Mouse (Mus musculus) kidney, postnatal 36 days (tissue): ENCODE results near the gene 3110082J24Rik.
A peak's percentile ranks its signal among the peaks of the same experiment; 100 is the strongest.

ENCODE experiments used
- DNase-seq, 2 experiments: peaks; one replicate each; pipeline ENCODE4 v3.0.0; 2021 to 2022; ENCODE audit warnings: mixed read lengths in 2 of 2

Gene 3110082J24Rik

DNA sequence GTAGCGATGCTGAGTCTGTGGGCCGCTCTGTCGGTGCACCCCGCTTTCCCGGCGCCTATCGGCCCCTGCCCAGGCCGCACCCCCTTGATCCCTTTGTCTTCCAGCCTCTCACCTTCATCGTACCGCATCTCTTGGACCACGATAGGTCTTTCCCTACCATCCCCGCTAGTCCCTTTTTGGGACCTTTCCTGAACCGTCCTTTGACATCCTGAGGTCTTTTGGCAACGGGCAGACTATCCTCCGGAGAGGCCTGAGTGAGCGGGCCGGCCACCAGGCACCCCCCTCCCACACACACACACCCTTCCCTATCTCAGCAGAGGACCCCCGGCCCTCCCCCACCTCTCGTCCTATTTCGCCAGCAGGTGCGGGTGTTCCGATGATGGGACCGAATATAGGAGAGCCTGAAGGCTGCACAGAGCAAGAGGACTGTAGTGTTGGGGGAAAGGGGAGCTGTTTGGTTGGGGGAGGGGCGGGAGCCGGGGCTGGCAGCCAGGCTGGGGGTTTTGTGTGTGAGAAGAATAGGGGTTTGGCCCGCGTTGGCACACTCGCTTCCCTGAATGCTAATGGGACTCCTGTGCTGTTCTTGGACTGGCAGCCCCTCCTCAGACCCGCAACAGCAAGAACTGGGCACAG is at the start of gene 3110082J24Rik:
TSS of gene 3110082J24Rik (minus strand) at position 419 of the 633 bp plus-strand sequence.
- no peak for DNase-seq

DNA sequence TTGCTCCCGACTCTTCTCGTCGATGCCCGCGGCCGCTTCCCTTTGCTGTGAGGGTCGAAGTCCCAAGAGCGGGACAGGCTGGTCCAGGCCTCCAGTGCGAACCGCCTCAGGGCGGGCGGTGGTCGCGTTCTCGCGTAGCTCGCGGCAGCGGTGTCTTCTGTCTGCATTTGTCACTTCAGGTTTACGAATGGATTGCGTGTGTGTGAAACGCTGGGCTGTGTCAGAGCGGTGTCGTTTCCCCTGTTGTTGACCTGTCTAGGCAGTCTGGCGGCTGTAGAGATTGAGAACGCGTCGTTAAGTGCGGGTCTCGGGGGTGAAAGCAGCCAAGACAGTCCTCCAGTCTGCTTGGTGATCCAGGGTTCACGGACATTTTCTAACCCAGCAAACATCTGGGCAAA is 49.5 kb upstream of the 3110082J24Rik start:
- no peak for DNase-seq

DNA sequence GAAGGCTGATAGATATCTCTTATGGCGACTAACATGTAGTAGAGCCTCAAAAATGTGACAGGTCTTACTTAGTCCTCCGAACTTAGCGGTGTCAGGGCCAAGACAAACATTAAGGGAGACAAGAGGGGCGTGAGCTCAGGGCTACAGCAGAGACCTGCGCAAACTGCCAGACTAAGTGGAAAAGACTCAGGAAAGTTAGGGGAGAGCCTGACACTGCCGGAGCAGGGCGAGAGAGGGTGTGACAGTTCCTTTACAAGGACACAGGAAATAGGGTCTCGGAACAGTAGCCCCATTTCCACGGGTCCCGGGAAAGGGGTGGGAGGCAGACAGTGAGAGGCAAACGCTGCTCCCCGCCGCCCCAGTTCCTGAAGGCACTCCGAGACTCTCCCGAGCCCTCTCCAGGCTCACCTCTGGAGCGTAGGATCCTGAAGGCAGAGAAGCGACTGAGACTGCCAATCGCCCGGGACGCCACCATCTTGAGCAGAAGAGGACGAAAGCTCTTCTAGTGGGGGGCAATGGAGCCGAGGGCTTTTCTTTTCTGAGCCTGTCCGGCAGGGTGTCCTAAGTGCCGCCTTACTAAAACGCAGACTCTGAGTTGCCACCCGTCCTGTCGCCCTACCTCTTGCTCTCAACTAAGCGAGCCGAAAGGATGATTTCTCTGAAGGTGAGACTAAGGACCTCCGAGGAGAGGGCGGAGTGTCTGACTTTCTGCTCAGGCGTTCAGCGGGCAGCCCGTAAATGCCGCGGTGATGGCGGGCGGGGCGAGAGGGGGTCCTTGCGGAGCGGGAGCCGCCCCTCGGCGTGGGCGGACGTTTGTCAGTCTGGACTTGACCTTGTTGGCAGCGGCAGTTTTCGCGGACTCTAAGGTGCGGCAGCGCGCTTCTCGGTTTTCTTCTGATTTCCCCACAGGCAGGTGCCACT is 48.8 kb upstream of the 3110082J24Rik start, which contains the start of the genes Hadha and Hadhb:
TSS of gene Hadha (minus strand) at position 689 of the 921 bp plus-strand sequence.
TSS of gene Hadhb (plus strand) at position 775 of the 921 bp plus-strand sequence.
- peak; percentile 93 to 96 for DNase-seq

DNA sequence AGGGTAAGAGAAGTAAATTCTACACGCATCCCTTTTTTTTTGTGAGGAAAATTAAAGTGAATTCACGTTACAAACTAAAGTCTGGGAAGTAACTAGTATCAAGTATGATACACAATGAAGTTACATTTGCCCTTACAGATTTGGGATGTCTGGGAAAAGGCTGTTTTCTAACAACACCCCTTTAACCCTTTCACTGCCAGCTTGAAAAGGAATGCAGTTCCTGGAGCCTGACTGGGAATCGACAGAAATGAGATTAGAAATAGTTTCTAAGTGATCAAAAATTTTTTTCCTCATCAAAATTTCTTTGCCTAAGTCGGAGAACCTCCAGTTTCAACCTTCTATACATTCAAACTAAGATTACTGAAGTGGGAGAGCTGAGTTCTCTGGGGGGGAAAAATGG is 48.1 kb upstream of the 3110082J24Rik start:
- DNase-seq: no peak

DNA sequence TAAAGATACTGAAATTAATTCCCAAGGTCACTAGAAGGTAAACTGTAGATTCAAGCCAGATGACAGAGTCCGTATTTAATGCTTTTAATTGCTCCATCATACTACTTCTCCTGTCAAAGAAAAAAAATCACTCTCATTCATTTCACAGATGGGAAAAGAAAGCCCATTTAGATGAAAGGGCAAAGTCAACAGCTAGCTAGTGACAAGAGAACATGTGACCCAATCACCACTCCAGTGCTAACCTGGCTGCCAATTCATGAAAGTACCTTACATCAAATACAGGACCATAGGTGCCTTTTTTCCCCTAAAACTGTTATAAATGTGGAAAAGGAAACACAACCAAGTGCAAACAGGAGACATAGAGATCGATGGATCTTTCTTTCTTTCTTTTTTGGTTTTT is 47.3 kb upstream of the 3110082J24Rik start:
- DNase-seq: peak in 1 of 2 experiments; percentile 48

DNA sequence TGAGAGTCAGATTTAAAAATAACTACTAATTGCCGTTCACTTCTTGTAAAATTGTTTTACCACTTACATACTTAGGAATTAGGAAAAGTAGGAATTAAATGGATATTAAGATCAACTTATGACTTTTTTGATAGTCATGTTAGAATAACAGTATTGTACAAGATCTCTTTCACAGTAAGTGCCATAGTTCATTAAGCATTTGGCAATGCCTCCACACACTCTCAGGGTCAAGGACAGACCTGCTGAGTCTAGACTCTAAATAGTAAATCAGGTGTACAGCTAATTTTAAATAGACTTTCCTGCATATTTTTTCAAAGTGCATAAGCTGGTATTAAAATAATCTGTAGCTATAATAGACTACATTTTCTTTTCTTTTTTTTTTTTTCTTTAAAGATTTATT is 46.5 kb upstream of the 3110082J24Rik start:
- DNase-seq: peak; percentile 36 to 68

DNA sequence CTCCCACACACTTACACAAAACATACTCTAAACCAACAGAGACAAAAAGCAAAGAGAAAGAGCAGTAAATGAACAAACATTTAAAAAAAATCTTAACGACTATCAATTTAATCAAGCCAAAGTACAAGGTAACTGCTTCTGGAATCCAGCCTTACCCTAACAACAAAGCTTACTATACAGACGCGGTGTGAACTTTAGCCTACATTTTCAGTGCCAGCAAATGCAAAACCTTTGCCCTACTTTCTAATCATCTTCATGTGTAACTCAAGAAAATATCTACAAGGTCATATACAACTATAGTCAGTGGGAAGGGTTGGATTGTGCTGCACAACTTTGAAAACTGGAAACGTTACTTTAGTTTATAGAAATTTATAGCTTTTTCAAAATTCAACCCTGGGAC is 46.1 kb upstream of the 3110082J24Rik start:
- DNase-seq: peak; percentile 54 to 77

DNA sequence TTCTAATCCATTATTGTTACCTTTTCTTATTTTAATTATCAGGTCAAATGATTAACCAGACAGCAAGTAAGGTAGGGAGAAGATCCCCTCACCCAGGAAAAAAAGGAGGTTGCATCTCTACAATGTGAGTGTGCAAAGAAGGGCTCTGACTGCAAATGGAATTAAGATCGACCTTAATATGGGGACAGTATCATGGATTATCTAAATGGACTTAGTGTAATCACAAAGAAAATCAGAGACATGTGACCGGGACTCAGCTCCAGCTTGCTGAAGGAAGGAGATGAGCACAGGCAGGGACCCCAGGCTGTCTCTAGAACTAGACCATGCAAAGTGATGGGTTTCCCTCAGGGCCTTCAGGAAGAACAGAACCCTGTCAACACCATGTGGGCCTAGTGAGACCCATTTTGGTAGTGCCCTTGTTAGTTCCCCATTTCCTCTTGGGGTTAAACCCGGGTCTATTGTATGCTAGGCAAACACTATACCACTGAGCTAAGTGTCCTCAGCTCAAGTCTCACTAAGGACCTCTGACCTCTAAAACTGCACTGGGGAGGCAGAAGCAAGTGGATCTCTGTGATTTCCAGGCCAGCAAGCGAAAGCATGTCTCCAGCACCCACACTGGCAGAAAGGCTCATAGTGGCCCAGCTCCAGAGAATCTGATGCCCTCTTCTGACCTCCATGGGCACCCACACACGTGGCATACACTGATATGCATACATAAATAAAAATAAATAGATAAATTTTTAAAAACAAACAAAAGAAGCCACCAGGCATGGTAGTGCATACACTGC is 42.4 kb upstream of the 3110082J24Rik start:
- no peak for DNase-seq

DNA sequence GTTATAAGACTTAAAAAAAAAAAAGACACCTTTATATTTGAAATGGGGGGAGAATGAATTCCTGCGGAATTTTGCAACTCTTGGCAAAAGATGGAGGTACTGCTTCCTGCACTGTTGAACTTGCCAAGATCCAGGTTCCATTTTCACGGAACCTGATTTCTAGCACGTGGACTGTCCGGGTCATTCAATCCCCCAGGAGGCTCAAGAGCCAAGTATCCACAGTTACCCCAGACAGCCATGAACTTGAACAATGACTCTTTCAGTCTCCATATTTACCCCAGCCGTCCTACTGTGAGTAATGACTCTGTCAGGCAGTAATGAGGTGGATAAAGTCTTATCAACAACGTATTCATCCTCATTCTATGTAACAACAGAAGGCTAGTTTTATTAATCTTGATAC is 40.6 kb upstream of the 3110082J24Rik start:
- no peak for DNase-seq

DNA sequence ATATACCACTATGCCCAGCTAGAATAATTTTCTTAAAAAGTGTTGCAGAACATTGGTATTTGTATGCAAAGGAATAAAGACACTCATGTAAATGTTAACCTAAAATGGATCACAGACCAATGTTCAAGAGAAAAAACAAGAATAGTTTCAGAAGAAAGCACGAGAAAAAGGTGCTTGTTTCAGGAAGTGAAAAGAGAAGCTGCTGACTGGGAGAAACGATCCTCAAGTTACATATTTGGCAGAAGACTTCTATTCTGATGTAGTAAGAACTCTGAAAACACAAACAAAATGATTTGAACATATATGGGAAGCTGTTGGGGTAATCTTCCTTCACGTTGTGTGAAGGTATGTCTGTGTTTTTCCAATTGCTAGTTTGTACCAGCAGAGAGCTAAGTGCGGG is 32.3 kb upstream of the 3110082J24Rik start:
- no peak for DNase-seq

DNA sequence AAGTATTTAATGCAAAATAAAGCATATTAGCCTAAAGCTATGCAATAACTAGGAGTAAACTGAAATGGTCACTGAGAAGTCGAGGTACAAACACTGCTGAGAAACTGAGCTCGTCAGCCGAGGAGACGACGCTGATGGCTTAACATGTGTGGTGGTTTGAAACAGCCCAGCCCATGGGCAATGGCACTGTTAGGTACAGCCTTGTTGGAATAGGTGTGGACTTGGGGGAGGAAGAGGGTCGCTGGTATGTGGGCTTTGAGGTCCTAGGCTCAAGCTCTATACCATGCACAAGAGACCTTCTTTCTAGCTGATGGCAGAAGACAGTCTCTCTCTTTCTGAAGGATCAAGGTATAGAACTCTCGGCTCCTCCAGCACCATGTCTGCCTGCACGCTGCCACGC is 31.4 kb upstream of the 3110082J24Rik start:
- DNase-seq: no peak

DNA sequence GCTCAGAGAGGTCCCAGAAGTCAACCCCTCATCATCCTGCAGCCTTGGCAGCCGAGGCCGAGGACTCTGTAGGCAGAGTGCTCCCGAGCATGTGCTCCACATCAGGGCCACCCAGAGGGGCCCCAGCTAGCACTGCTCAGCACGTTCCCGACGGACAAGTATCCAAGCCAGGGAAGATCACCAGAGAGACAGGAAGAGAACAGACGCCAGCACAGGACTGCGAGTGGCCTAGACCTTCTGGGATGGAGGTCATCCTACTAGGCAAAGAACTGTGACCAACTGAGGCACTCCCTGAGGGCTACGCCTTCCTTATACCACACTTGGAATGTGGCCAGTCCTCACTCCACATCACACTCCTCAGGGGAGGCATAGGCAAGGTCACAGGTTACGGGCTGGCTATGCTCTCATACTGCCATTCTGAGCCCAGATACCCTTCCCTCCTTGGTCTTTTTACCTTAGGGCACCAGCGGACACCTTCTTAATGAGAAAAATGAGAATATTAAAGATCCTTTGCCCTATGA is 29.9 kb upstream of the 3110082J24Rik start:
- no peak for DNase-seq

DNA sequence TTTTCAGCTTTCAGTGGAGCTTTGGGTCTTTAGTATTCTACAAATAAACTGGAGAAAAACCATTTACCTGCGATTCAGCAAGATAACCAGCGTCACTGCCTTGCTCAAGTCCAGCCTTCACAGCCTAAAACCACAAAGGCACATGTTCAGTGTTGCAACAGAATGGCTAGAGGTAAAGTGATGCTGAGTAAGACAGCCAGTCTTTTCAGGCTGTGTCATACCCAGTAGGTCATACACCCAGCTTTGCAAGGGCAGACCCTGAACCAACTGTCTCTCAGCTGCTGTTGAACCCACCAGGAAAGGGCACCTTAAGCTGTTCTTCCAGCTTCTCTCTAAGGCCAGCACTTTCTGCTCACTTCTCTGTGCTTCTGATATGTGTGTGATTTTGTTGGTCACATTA is 26.3 kb upstream of the 3110082J24Rik start:
- DNase-seq: no peak

DNA sequence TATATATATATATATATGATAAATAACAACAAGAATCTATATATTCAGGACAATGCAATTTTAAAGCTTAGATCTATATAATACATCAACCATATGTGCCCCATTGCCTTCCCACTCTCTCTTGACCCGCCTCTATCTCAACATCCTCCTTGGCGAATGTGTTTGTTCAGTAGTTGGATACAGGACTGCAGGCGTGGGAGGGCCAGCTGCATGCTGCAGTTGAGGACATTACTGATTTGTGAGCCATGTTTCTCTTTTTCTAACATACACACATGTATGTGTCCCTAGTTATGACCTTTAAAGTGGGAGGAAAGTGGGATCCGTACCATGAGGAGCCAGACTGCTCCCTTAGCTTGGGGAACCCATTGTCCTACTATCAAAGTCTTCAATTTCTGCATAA is 25.4 kb upstream of the 3110082J24Rik start:
- DNase-seq: no peak

DNA sequence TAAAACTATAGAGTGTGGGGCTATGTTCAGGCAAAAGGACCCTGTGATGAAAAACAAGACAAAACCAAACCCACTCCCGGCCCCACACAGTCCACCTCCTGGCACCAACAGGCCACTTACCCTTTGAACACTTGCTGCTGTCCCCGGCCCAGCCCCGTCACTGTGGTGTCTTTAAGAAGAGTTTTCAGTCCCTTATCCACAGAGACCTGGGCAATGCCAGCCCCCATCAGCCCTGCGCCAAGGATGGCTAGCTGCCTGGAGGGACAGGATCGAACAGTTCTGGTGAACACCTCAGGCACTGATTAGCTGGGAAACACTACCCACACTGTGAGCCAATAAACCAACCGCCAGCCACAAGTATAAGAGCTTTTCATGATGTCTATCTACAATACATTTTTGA is 22.8 kb upstream of the 3110082J24Rik start:
- DNase-seq: no peak

DNA sequence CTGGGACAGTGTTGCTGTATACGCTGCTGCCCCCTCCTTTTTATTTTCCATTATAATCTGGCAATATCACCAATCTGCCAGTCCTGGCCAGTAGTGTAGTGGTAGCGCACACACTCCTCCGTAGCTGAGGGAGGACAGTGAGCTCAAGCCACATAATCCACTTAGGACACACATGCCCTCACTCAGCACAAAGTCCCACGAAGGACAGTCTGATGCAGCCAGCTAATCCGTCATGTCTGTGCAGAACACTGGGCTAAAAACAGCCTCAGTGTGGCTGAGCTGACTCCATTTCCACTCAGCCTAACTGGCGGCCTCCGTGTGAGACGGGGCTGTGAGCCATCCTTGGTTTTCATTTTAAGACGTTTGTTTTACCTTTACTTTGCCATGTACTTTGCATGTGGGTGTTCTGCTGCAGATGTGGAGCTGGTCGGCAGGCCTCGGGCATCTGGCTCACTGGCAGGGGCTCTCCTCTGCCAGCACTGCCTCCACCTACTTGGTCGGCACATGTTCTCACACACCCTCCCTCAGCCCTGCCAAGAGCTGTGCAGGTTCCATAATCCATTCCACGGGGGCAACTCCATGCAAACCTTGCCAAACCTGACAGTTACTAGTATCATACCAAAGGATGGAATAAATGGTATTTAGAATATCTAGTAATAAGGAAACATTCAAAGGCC is 22.2 kb upstream of the 3110082J24Rik start:
- DNase-seq: no peak

DNA sequence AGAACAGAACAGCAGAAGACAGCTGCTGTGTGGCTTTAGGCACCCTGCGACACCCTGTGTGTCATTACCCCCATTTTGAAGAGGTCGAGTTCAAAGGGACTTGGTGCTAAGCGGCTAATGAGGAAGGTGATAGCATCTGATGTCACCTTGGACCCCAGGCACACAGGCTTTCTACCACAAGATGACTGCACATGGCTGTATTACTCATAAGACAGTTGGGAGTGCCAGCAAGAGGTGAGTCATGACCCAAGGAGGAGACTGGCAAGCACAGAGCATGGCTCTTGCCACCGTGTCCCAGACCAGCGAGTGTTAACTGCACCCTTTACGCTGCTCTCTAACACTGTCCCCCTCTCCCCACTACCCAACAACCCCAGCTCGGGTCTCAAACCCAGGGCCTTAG is 20.9 kb upstream of the 3110082J24Rik start:
- DNase-seq: no peak

DNA sequence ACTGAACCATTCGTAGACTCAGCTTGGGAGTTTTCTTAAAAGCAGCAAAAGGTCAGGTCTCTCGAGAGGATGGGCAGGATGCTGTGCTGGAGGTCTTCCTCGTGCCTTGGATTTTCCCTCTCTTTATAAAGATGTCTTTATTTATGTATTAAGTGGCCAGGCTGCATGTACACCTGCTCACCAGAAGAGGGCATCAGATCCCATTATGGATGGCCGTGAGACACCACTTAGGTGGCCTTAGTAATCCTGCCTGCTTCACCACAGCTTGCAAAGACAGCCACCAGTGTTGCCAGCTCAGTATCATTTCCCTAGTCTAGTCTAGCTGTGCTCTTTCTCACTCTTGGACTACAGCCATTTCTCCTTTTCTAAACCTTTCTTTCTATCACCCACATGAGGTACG is 19.7 kb upstream of the 3110082J24Rik start:
- peak; percentile 25 to 43 for DNase-seq

DNA sequence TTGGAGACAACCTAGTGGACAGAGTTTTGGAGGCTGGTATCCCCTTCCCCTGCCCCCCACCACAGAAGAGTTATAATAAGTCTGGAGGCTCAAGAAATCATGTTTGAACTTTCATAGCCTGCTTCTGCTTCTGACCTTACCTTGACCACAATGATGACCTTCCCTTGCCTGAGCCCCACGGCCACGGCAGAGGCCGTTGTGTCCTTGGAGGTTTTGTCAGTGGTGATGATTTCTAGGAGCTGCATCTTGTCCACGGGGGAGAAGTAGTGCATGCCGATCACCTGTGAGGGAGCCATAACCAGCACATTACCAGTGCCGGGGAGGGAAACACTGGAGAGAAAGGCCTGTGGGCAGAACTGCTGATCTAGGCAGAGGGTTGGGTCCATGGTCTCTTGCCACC is 16.6 kb upstream of the 3110082J24Rik start:
- no peak for DNase-seq

DNA sequence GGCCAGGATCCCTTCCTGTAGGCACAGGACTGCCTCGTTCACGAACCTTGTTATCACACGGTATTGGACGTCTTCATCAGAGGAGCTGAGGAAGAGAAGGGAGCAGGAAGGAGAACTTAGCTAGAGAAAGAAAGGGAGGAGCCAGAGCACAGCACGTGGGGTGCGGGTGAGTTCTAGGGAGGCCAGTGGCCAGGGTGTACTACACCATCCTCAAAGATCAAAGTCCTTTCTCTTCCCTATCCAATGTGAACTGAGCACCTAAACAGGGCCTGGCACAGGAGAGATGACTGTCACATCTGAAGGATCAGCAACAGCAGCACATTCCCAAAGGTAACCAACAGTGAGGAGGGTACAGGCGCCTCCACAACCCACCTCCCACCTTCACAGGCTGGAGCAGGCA is 14.2 kb upstream of the 3110082J24Rik start:
- peak; percentile 75 to 78 for DNase-seq

DNA sequence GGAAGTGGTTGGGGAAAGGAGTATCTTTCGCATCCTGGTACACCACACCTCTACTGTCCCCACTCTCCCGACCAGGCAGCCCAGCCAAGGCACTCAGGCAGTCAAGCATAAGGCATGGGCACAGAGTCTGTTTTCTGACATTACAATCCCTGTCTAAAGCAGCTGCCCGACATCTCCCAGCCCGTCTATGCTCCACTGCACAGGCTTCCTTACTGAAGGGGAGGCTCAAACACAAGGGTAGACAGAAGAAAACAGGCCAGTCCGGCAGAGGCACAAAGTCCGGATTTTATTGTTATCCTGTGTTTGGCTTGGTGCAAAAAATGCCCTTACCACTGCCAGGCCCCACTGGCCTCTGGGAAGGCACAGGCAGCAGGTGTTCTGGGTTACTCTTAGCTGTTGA is 13.3 kb upstream of the 3110082J24Rik start:
- DNase-seq: peak; percentile 47 to 53

DNA sequence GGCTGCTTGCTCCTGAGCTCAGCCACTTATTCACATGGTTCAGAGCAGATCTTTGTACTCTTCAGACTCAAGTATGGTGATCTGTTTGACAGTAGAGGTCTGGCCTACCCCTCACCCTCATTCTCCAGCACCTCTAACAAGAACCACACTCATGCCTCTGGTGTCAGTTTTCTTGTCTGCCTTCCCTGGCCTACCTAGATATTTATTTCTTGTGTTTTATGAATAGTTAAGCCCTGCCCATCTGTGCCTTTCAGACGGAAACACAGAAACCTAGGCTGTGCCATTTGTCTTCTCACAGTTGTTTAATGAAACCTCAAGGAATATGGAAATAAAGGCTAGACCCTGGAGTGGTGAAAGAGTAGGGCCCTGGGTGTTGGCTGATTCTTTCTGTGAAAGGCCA is 12.1 kb upstream of the 3110082J24Rik start:
- no peak for DNase-seq
